Mouse (Mus musculus) gastrocnemius, postnatal 10 days (tissue): ENCODE measurements around the gene Esf1. TPM values are rescaled to one million over a fixed set of nuclear protein-coding genes. Genes with fewer than 3 reads are reported as not detected.
"Not testable (repeated sequence)": the region's sequence is repeated elsewhere in the genome, so short reads cannot be mapped to it uniquely, and the experiment has no call there.

ENCODE experiments used
- DNase-seq: peaks from one replicate; pipeline ENCODE4 v3.0.0; 2021; ENCODE audit warnings: mixed read lengths
- long read RNA-seq, 2 experiments: library from polyadenylated mRNA; stranded (forward); transcript quantifications; one replicate each; pipeline ENCODE4 v2.0.0; 2021
- total RNA-seq, 2 experiments: library from RNA; stranded (reverse); gene quantifications; 2 replicates each; pipeline ENCODE4 v1.2.3; 2021

The Esf1 gene
- total RNA-seq, result 10 to 100 TPM; 13.7 to 16.7 TPM
- long read RNA-seq, experiment 1, transcript Esf1-201 (14 exons, 3,396 nt), result major isoform, 12 of 20 reads
- long read RNA-seq, experiment 1, partial matches to known transcripts, result 8 of 20 reads
- long read RNA-seq, experiment 1, other reads (novel, unspliced or antisense), result 0 of 20 reads
- long read RNA-seq, experiment 2, transcript Esf1-201 (14 exons, 3,396 nt), result major isoform, 13 of 18 reads
- long read RNA-seq, experiment 2, partial matches to known transcripts, result 3 of 18 reads
- long read RNA-seq, experiment 2, other reads (novel, unspliced or antisense), result 2 of 18 reads

DNA sequence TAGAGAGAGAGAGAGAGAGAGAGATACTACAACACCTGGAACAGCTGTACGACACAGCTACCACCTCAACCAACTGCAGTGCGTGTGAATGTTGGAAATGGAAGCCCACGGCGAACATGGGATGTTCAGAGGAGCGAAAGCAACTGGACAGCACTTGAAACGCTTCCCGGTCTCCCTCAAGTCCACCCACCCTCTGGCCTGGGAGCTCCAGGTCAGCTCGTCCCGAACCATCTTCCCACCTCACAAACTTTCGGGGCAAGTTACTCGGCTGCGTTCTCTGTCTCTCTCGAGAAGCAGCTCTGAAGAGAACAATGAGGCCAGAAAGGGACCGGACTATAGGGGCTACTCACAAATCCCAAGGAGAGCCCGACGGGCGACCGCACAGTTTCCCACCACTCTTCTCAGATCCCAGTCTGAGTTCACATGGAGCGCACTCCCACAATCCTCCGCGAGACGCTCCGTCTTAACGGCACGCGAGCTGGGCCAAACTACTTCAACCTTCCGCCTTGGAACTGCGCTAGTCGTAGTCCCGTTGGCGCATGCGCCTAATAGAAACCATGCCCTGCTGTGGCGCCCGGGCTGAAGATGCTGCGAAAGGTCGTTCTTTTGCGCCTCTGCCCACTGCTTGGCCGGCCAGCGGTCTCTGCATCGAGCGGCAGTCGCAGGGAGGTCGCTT lies at the start of gene Esf1, which contains the start of gene Ndufaf5:
TSS of gene Esf1 (minus strand) at position 438 of the 676 bp plus-strand sequence.
TSS of gene Ndufaf5 (plus strand) at position 523 of the 676 bp plus-strand sequence.
- peak; percentile 95 for DNase-seq

DNA sequence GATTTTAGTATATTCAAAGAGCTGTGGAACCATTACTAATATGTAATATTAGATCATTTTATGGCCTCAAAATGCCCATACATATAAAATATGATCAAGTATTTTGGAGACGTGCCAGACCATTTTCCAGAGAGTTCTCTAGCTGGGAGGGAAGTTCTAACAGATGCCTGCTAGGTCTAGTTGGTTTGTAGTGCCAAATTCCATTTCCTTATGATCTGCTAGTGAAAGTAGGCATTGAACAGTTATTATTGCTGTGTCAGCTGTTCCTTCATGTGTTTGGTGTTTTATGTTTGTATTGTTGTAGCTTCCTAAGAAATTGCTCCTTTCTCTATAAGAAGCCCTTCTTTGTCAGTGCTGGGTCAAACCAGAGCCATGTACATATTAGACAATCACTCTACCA lies 45.6 kb upstream of the Esf1 start:
- no peak for DNase-seq

GRCm38 (mm10) chr2:140215415-140215814 lies 45.1 kb upstream of the Esf1 start:
- DNase-seq, result no peak

DNA sequence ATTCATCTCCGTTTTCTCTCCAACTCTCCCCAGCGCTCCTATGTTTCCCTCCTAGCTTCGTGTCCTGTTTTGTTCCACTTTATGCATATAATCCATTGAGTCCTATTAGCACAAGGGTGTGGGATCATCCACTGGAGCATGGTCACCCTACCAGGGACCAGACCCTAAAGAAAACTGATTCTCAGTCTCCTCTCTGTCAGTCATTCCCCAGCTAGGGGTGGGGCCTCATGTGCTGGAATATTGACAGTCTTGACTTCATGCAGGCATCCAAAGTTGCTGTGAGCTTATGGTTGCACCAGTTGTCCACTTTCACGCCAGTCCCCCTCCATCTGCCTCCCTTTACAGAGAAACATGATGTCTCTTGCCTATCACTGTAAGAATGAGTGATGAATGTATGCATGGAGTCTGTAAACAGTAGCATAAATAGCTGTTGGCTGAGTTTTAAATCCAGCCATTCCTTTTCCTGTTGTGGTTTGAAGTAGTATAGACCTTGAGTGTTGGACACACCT lies 44.2 kb upstream of the Esf1 start:
- no peak for DNase-seq

GRCm38 (mm10) chr2:140203756-140204155 lies 33.4 kb upstream of the Esf1 start:
- DNase-seq, result no peak

- DNase-seq, result no peak
Measured at GRCm38 (mm10) chr2:140202573-140202972, 32.2 kb upstream of the Esf1 start.

GRCm38 (mm10) chr2:140200713-140201112 lies 30.3 kb upstream of the Esf1 start:
- no peak for DNase-seq

DNA sequence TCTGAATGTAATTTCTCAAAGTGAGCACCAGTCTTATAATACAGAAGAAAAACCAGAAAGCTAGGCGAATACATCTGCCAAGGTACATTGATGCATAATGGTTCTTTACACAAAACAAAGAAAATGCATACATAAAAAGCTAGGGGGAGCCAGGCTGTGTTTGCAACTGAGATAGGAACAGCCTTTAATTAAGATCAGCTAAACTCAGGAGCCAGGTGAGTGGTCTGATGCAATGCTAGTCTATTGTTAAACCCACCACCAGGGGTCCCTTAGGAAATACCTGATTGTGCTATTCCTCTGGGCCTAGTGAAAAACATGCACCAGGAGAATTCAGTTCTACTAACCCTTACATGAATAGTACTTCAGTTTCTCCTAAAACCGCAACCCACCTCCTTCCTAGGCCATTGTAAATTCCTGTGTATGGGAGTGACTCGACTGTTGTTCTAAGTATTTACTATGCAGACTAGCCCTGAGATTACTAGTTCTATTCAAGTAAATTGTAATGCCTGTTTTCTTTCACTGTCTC lies 15.4 kb upstream of the Esf1 start:
- not testable (repeated sequence) for DNase-seq

- no peak for DNase-seq
Measured at GRCm38 (mm10) chr2:140170803-140171553, 614 bp upstream of the Esf1 start.

- no peak for DNase-seq
Measured at GRCm38 (mm10) chr2:140169057-140169456, 1.3 kb downstream of the Esf1 start.

DNA sequence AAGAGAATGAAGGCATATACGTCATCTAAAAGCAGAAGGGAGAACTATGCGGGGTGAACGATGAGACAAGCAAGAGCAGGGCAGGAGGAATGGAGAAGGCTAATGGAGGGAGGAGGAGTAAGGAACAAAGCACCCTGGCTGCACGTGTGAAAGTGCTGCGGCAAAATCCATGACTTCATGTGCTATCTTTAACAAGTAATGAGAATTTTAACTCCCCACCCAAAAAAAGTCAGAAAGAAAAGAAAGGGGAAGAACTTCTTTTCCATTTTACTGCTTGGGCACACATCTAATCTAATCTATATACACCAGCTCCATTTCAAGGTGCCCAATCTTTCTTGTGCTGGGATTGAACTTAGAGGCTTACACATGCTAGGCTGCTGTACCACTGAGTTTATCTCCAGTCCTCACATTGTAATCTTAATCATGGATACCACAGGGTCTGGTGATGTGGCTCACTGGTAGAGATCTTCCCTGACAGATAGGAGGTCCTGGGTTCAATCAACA lies 7.0 kb downstream of the Esf1 start:
- DNase-seq, result no peak

- no peak for DNase-seq
Measured at GRCm38 (mm10) chr2:140159186-140159730, 11.1 kb downstream of the Esf1 start.

- DNase-seq, result not testable (repeated sequence)
Measured at GRCm38 (mm10) chr2:140151743-140152142, 18.6 kb downstream of the Esf1 start, which contains the start of gene Gm17374. TSS of gene Gm17374 (plus strand) at chr2:140152043.

- DNase-seq, result no peak
Measured at GRCm38 (mm10) chr2:140125516-140125915, 44.8 kb downstream of the Esf1 start.

DNA sequence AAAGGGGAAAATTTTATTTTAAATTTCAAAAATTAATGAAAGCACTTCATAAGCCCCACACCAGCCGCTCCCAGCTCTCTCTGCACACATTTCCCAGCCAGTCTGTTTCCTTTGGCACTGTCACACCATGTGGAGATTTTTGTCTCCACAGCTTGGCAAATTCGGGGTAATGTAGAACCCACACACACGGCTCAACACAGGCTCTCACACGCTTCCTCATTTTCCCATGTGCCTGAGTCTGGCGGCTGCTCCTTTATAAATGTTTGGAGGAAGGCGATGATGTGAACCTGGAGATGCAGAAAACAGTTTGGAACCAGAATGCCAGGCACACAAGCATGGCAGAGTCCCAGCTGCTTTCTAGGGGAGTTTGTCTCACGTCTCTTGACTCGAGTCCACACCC lies 56.5 kb downstream of the Esf1 start:
- peak; percentile 14 for DNase-seq

DNA sequence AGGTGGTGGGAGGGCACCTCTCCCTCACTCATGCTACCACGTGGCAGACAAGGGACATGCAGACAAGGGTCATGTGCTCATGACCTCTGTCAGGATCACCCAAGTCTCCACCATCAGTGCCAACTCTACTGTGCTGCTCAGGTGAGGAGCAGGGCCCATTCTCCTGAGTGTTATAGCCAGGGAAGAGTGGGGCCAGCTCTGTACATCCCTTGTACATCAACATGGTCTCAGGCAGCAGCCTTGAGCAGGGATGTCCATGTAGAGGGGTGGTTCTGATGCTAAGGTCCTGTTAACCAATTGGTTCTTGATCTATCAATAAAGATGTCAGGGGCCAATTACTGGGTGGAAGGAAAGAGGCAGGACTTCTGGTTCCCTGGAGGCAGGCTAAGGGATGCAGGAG lies 61.4 kb downstream of the Esf1 start:
- DNase-seq, result no peak

DNA sequence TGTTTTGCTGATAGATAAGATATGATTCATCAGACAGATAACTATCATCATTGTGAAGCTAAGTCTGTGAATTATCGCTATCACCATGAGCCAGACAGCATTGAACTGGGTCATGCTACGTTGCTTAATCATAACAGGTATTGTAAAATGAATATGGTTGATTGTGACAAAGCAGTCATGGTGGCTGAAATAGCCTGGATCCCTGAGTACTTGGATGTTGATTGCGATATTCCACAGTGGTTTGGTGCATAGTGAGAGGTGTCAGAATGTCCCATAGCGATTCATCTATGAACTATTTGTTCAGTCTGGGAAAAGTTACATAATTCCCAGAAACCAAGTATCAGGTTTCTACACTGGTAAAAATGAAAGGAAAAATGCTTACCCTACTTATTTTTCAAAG lies 62.7 kb downstream of the Esf1 start:
- DNase-seq, result no peak

DNA sequence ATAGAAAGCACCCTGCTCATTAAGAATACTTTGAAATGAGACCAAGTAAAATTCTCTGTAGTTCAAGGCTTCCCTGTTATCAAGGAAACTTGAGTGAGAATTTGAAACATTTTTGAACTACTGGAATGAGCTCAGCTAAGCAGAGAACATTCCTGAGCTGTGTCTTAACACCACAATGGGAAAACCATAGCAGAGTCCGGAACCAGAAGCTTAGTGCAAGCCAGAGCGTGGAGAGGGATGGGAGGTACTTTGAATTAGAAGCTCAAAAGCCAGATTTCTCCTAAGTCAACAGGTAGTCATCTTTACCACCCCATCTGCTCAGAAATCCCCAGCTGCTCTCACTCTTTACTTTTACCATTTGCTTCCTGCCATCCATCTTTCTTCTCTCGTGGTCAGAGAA lies 65.4 kb downstream of the Esf1 start:
- DNase-seq, result no peak

GRCm38 (mm10) chr2:140100551-140101474 lies 69.6 kb downstream of the Esf1 start:
- DNase-seq, result no peak

DNA sequence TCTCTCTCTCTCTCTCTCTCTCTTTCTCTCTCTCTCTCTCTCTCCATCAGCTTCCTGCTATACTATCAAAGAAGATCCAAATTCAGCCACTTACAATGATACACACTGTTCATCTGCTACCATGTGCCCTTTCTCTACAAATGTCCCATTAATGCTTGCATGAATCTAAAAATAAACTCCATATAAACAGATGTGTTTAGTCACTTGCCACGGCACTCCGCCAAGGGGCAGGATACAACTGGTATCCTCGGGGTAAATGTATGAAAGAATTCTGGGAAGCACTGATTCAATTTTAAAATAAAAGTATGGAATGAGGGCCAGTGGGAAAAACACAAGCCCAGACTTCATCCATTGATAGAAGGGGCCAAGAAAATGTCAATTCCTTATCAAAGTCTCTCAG lies 70.4 kb downstream of the Esf1 start:
- DNase-seq, result peak; percentile 8

DNA sequence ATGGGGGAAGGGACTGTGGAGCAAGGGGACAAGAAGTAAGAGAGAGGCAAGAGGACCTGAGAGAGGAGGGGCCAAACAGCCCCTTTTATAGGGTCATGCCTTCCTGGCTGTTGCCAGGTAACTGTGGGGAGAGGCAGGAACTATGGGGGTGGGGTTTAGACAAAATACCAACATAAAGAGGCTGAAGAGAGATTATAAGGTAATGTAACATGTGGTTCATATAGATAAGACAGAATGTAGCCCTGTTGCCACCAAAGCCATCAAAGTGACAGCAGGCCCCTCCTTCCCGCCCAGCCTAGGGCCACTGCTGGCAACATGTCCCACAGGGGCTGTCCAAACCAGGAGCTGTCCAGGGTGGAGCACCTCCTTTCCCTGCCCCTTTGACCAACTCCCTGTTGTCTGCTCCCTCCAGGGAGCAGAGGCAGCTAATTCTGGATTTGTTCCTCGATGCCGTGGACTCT lies 73.2 kb downstream of the Esf1 start:
- no peak for DNase-seq
